ENCODE assay signal across 18 mouse cellular contexts in genomic region chr9:46035290-46035871, GRCm38 (mm10). TPM values are rescaled to one million over a fixed set of nuclear protein-coding genes. Genes with fewer than 3 reads are reported as not detected.
DNase-seq lines count a peak whose midpoint lies in the region; ATAC-seq and TF ChIP-seq lines count a peak whose summit lies in the region.
"Had no signal": no experiment of that assay in that cellular context is flagged by ENCODE, and none has a peak within 500 bp of the region (broad histone marks: within the 10 kb centered on the region; RNA-seq: fewer than 3 reads in every experiment).

No protein-coding gene starts in this region.

- peak overlapping the region; percentile 29; the same call in 1 of the 2 replicates for H3K27ac ChIP-seq in heart, embryonic 12.5 days (ENCODE audit: poor library complexity, severe bottlenecking)
- peak overlapping the region; percentile 48; the same call in 1 of the 2 replicates for H3K27ac ChIP-seq in layer of hippocampus, adult 2 months
- H3K27ac ChIP-seq in left cerebral cortex, adult 2 months = no peak overlapping the region
- H3K27ac ChIP-seq: embryonic facial prominence, embryonic 15.5 days; forebrain, embryonic 12.5 days; hindbrain, postnatal 0 days; neural tube, embryonic 12.5 days; stomach, embryonic 15.5 days had no signal

- no peak for DNase-seq in heart, postnatal 4 days
- no peak for DNase-seq in layer of hippocampus, adult 2 months (ENCODE audit: low spot score in 2 of 2)
- no peak for DNase-seq in layer of hippocampus, postnatal 10 days (ENCODE audit: low spot score in 2 of 2)
- peak; percentile 37 for DNase-seq in Patski (ENCODE audit: low read depth, low spot score)
- no peak for DNase-seq in urinary bladder, postnatal 4 days (ENCODE audit: low spot score in 2 of 2)
- DNase-seq in left cerebral cortex, adult 2 months (ENCODE audit: extremely low spot score in 1 of 2, low spot score in 2 of 2) = no peak
- DNase-seq: cerebellum, adult 2 months; heart, adult 11 months; heart, postnatal 14 days; kidney, postnatal 10 days; spleen, adult 18-20 months had no signal

- H3K27me3 ChIP-seq in heart, embryonic 12.5 days (replicated peaks) = no peaks in the 10 kb centered on the region
- H3K27me3 ChIP-seq in E14TG2a.4 (ENCODE audit: insufficient read depth, low read length) (no peaks in the 10 kb centered on the region), Patski (no peaks in the 10 kb centered on the region)
- H3K27me3 ChIP-seq: embryonic facial prominence, embryonic 15.5 days; forebrain, embryonic 12.5 days; neural tube, embryonic 12.5 days; stomach, embryonic 15.5 days had no signal

- in situ Hi-C loops in Patski (cut with MboI; ENCODE audit: low pct_unique_long_range_greater_than_20kb) = no loop called here

- peaks cover 57% of the 10 kb centered on the region for H3K4me1 ChIP-seq in heart, embryonic 12.5 days (replicated peaks)
- peaks cover 76% of the 10 kb centered on the region for H3K4me1 ChIP-seq in E14TG2a.4 (replicated peaks; ENCODE audit: low read depth, low read length)

- WGBS in heart, embryonic 12.5 days = 59% methylated on average over 9 of the region's 9 CpGs

- peaks cover 7% of the 10 kb centered on the region; the same call in 1 of the 2 replicates for H3K36me3 ChIP-seq in heart, embryonic 12.5 days
- no peaks in the 10 kb centered on the region for H3K36me3 ChIP-seq in E14TG2a.4 (ENCODE audit: insufficient read depth, low read length)
- H3K36me3 ChIP-seq: forebrain, embryonic 12.5 days had no signal

- no peak for ATAC-seq in heart, embryonic 12.5 days (ENCODE audit: insufficient number of reproducible peaks, low FRiP score)
- ATAC-seq in Patski = peak; percentile 79
- ATAC-seq: hindbrain, postnatal 0 days had no signal

- H3K4me2 ChIP-seq in heart, embryonic 12.5 days = no peak overlapping the region
- H3K4me2 ChIP-seq: embryonic facial prominence, embryonic 15.5 days; forebrain, embryonic 12.5 days; neural tube, embryonic 12.5 days; stomach, embryonic 15.5 days had no signal

- no peak for TF ChIP-seq CTCF in layer of hippocampus, adult 2 months (conservative IDR thresholded peaks at IDR 0.05)
- no peak for TF ChIP-seq CTCF in E14TG2a.4 (conservative IDR thresholded peaks at IDR 0.05; ENCODE audit: low read length)
- no peak for TF ChIP-seq CTCF in Patski (IDR thresholded peaks at IDR 0.05)
- TF ChIP-seq CTCF in left cerebral cortex, adult 2 months (IDR thresholded peaks at IDR 0.05) = no peak

- intact Hi-C loops in left cerebral cortex, adult 2 months (cut with DNase I) = no loop called here

- POLR2A ChIA-PET in Patski (lab: Charles Lee) = no interaction called here

- H3K9ac ChIP-seq in heart, embryonic 12.5 days = peak overlapping the region; percentile 11; the same call in 1 of the 2 replicates
- H3K9ac ChIP-seq: embryonic facial prominence, embryonic 15.5 days; neural tube, embryonic 12.5 days; stomach, embryonic 15.5 days had no signal

- CTCF ChIA-PET in Patski (lab: Charles Lee) = interaction anchor here (0.8 to 1.0 kb wide), 3 partner anchors 16 to 26 kb away, joined by 3 read pairs; no protein-coding TSS in a partner anchor

- H3K4me3 ChIP-seq in heart, embryonic 12.5 days = no peak overlapping the region
- H3K4me3 ChIP-seq in layer of hippocampus, adult 2 months = no peak overlapping the region
- H3K4me3 ChIP-seq in E14TG2a.4 (replicated peaks; ENCODE audit: low read length) = peak overlapping the region; percentile 1; the same call in 1 of the 2 replicates
- H3K4me3 ChIP-seq in left cerebral cortex, adult 2 months = no peak overlapping the region
- H3K4me3 ChIP-seq: embryonic facial prominence, embryonic 15.5 days; forebrain, embryonic 12.5 days; neural tube, embryonic 12.5 days; stomach, embryonic 15.5 days had no signal

- no peaks in the 10 kb centered on the region for H3K9me3 ChIP-seq in heart, embryonic 12.5 days (replicated peaks)
- no peaks in the 10 kb centered on the region for H3K9me3 ChIP-seq in E14TG2a.4 (ENCODE audit: low read length)
- H3K9me3 ChIP-seq: embryonic facial prominence, embryonic 15.5 days; forebrain, embryonic 12.5 days; neural tube, embryonic 12.5 days; stomach, embryonic 15.5 days had no signal

RNA-seq across cellular contexts. Expression of gene Sik3, which starts 22.8 kb away (rescaled TPM):
- 13.9 and 15.0 TPM in 2 replicates for polyA plus RNA-seq in heart, embryonic 12.5 days (2016; fragmentation: Nextera tagmentation; extraction: Ambion mirVana)
- 10 to 100 TPM; 64.6 to 66.9 TPM for total RNA-seq in heart, postnatal 4 days (2021)
- total RNA-seq in layer of hippocampus, adult 2 months (2021) = 100 to 1,000 TPM; 133 to 141 TPM
- total RNA-seq in layer of hippocampus, postnatal 10 days (2021) = 10 to 100 TPM; 83.8 to 85.0 TPM
- polyA plus RNA-seq in Patski (2021) = 46.2 TPM
- total RNA-seq in left cerebral cortex, adult 2 months (2021) = 100 to 1,000 TPM; 122 to 127 TPM

RNA-seq across cellular contexts. Expression of gene Pafah1b2, which starts 22.9 kb away (rescaled TPM):
- 173 and 175 TPM in 2 replicates for polyA plus RNA-seq in heart, embryonic 12.5 days (2016; fragmentation: Nextera tagmentation; extraction: Ambion mirVana)
- 100 to 1,000 TPM; 104 TPM for total RNA-seq in heart, postnatal 4 days (2021)
- 100 to 1,000 TPM; 215 to 228 TPM for total RNA-seq in layer of hippocampus, adult 2 months (2021)
- 100 to 1,000 TPM; 245 to 256 TPM for total RNA-seq in layer of hippocampus, postnatal 10 days (2021)
- polyA plus RNA-seq in Patski (2021) = 138 TPM
- 100 to 1,000 TPM; 193 to 215 TPM for total RNA-seq in left cerebral cortex, adult 2 months (2021)
